Mouse (Mus musculus) left cerebral cortex, adult 8-10 months (tissue): ENCODE measurements around the gene Car6. TPM values are rescaled to one million over a fixed set of nuclear protein-coding genes. Genes with fewer than 3 reads are reported as not detected.
A peak's percentile ranks its signal among the peaks of the same experiment; 100 is the strongest.

ENCODE experiments used
- DNase-seq, 2 experiments: peaks; one replicate each; pipeline ENCODE4 v3.0.0; 2022; ENCODE audit warnings: low spot score in 2 of 2
- total RNA-seq, 4 experiments: library from RNA; stranded (reverse); gene quantifications; 2 replicates each; pipeline ENCODE4 v1.2.4; 2022

The Car6 gene
- total RNA-seq, 4 experiments from 2014 or later, result not detected

DNA sequence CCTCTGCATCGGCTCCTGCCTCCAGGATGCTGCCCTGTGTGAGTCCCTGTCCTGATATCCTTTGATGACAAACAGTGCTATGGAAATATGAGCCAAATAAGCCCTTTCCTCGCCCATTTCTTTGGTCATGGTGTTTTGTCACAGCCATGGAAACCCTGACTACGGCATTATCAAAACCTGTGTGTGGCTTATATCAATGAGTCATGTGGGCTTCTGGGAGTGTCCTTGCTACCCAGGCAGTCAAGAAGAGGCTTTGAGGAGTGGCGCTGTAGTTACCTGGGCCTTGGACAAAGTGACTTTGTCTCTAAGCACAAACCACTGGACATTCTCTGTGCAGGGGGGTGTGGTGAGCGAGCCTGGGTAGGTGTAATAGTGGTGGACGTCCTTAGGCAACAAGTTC is 8.9 kb downstream of the Car6 start:
- DNase-seq, result no peak

- no peak for DNase-seq
Observed at GRCm38 (mm10) chr4:150188236-150188635, 12.9 kb downstream of the Car6 start.

DNA sequence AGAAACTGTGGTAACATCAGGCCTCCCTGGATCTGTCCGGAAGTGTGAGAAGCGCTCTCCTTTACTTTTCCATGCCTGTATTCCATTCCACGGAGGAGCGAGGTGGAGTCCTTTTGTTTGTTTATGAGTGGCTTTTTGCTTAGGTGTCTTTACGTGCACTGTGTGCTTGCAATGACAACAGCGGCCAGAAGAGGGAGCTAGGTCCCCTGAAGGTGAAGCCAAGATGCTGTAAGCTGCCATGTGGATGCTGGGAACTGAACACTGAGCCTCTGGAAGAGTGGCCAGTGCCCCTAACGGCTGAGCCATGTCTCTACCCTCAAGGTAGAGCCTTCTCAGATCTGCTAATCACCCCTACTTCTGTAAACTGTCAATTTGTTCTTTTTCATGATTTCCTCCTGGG is 19.8 kb downstream of the Car6 start:
- DNase-seq, result no peak

DNA sequence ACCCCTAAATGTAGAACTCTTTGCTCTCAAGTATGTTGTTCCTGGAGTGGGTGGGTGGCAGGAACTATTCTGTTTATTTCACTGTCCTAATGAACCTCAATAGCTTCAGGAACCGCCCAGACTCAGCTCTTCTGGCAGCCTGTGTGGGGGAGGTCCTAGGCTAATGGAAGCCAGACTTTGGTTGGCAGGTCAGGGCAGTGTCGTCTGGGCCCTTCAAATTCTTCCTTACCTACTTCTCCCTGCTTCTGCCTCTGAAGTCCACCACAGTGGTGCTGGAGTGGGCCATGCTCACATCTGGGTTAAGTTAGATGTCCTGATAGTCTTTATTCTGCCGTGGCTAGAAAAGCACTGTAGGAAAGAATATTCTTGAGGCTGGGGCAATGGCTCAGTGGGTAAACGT is 23.0 kb downstream of the Car6 start:
- no peak for DNase-seq

DNA sequence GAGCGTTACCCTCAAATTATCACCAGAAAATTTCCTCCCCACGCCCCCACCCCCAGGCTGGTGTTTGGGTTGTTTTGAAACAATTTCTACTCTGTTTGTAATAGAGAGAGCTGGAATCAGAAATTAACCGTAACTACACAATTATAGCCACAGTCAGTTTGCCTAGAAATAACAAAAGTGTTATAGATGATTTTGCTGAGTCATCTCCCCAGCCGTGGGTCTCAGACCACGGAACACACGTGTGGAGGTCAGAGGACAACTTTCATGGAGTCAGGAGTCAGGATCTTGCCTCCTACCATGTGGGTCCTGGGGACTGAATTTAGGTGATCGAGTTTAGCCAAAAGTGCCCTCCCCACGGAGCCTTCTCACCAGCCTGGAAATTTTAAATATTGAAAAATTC is 24.0 kb downstream of the Car6 start:
- DNase-seq, result no peak

GRCm38 (mm10) chr4:150176535-150176934 is 24.6 kb downstream of the Car6 start:
- no peak for DNase-seq

GRCm38 (mm10) chr4:150174027-150174426 is 27.1 kb downstream of the Car6 start:
- DNase-seq, result no peak

- DNase-seq, result no peak
Observed at GRCm38 (mm10) chr4:150173281-150173680, 27.9 kb downstream of the Car6 start.

DNA sequence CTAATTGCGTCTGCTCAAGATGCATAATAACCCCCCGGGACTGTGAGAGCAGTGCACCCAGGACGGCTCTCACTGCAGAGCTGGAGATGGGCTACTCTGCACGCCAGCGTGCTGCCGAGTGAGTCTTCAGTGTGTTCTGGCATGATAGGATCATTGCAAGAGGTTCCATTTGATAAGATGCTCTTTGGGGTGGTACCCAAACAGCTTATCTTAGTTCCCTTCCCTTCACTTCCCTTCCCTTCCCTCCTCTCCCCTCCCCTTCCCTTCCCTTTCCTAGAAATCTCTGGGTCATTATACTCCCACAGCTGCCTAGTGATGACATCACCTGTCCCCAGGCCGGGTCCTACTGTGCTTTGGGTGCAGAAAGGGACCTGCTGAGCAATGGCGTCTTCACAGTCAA is 29.0 kb downstream of the Car6 start:
- DNase-seq, result no peak

DNA sequence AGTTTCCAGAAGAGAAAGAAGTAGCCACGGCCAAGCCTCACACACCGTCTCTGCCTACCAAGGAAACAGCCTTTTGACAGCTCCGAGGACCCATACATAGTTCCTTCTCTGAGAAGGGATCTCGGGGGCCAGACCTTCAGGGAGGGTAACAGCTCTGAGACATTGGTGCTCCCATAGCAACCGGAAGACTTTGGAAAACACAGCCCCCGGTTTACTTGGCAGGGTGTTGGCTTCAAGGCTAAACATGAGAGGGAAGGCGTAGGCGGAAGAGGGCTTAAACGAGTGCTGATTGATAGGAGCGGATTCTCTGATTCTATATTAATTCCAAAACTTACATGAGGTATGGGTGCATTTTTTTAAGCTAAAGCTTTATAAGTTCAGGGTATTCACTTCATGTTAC is 32.7 kb downstream of the Car6 start:
- DNase-seq, result peak in 1 of 2 experiments; percentile 26

DNA sequence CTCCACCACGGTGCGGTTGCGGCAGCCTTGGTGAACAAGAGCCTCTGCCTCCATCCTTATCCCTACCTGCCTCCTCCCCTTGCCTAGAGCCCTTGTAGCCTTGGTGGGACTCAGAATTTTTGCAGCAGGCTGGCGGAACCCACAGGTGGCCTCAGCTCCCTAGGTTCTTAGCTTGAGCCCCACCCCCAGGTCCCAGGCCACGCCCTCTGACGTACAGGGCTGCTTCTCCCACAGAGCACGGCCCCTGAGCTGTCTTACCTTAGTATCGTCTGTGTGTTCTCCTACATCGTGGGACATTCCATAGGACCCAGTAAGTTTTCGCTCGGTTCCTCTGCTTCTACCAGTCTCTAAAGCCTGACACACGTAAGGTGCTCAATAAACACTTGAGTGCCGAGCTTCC is 36.3 kb downstream of the Car6 start:
- DNase-seq, result no peak

DNA sequence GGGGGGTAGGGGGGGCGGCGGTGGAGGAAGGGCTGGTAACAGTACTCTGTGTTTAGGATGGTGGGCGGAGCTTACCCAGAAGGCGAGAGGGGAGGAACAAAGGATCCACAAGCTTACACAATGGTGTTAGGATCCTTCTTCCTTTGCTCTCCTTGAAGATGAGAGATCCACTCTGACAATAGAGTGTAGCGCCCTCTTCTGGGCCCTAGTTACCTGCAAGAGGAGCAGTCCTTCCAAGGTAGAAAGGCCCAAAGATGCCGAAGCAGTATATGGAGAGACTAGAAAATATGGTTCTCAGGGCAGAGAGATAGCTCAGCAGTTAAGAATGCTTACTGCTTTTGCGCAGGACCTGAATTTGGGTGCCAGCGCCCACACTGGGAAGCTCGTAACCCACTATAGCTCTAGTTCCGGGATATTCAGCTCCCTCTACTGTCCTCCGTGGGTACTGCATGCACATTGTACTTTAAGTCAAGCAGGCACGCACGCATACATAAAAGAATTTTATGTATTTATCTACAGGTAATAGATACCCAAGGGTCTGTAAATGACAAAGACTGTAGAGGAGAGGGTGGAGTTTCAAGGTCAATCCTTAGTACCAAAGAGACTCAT is 38.5 kb downstream of the Car6 start:
- no peak for DNase-seq

- no peak for DNase-seq
Observed at GRCm38 (mm10) chr4:150159458-150159857, 41.7 kb downstream of the Car6 start.

GRCm38 (mm10) chr4:150157348-150157882 is 43.7 kb downstream of the Car6 start:
- no peak for DNase-seq

- no peak for DNase-seq
Observed at GRCm38 (mm10) chr4:150155731-150156130, 45.4 kb downstream of the Car6 start.

DNA sequence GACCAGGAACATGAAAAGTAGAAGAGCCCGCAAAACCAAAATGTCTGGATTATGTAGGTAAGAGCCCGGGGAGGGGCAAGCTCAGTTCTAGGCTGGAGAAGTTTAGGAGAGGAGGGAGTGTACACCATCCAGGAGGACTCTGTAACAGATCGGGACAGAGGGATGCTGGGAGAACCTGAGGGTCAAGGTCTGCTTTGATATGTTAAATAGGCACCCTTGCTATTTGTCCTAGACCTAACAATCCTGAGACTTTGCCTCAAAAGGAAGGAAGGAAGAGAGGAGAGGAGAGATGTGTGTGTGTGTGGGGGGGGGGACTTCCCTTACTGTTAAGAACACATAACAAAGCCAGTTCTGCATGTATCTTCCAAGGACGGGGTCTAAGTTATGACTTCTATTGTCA is 45.8 kb downstream of the Car6 start:
- DNase-seq, result no peak

DNA sequence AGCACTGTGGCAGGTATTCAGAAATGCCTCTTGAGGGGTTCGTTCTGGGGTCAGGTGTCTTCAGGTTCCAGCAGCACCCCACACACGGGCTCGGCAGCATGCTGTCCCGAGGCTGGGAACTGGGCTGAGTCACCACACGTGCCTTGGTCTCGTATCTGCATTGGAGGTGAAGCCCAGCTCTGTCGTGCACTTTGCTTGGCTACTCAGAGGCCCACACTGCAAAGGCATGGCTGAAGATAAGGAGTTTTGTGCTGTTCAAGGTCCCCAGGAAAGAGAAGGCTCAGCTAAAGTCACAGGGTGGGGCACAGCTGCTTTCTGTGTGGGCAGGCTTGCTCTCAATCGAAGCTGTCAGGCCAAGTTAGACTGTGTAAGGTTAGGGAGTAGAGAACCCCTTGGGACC is 48.6 kb downstream of the Car6 start:
- DNase-seq, result no peak

- DNase-seq, result no peak
Observed at GRCm38 (mm10) chr4:150151045-150151444, 50.1 kb downstream of the Car6 start.

DNA sequence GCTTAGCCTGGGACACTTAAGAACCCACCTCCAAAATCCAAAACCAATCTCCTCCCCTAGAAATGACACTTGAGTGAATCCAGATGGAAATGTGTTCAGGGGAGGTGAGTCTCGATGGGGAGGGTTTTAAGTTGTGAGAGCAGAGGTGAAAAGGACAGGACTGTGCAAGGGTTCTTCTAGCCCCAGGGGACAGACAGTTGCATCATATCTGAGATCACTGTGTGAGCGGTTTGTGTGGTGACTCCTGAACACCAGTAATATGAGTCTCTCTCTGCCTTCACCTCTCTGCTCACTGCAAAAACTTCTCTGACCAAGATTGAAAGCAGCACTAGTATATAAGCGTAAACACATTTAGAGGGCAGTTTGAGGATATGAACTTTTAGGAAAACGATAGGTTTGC is 54.8 kb downstream of the Car6 start:
- no peak for DNase-seq

DNA sequence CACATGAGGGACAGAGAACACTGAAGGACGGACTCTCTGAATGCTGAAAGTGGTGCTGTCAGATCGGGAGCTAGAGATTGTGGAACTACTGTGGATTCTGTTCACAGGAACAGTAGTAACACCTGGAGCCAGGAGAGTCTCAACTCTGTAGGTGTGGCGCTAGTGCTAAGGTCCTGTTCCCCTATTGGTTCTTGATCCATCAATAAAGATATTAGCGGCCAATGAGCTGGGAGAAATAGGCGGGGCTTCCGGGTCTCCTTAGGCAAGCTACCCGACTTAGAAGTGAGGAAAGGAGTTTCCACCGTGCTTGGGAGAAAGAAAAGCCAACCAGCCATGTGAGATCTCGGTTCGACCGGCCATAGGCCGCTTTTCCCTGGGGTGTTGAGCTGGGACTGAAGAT is 56.9 kb downstream of the Car6 start:
- DNase-seq, result no peak

DNA sequence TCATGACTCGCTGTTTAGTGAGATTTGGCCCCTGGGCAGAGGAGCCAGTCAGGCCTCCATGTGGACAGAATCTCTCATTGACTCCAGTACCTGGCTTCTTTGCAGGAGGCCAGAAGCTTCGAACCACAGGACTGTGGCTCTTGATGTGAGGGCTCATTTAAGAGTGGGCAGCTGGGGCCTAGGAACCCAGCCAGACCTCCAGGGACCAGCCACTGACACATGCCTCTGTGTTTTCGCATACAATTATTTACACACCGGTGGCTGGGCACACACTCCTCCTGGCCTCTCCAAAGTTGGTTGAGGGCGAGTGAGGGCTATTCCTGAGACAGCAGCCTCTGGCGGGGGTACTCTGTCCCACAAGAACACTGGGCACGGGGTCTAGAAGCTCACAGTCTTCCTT is 60.8 kb downstream of the Car6 start:
- no peak for DNase-seq

DNA sequence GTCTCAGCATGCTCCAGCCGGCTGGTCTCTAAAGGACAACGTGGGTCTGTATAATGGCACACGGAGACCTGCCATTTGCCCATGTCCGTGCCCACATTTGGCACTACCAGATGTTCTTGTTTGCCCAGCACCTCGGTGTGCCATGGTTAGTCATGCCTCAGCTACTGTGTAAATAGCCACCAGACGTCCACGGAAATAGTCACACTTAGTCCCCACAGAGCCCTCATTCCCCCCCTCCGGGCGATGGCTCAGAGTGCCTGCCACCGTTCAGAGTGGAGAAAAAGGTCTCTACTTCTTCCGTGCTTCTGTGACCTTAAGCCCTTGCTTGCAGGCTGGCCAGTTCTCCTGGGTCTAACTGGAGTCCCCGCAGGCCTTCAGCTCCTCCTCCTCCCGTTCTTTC is 62.0 kb downstream of the Car6 start:
- no peak for DNase-seq

- DNase-seq, result peak; percentile 11 to 70
Observed at GRCm38 (mm10) chr4:150138084-150138543, 63.0 kb downstream of the Car6 start.
